34 mouse cellular contexts compared by ENCODE assay signal in the genomic region with DNA sequence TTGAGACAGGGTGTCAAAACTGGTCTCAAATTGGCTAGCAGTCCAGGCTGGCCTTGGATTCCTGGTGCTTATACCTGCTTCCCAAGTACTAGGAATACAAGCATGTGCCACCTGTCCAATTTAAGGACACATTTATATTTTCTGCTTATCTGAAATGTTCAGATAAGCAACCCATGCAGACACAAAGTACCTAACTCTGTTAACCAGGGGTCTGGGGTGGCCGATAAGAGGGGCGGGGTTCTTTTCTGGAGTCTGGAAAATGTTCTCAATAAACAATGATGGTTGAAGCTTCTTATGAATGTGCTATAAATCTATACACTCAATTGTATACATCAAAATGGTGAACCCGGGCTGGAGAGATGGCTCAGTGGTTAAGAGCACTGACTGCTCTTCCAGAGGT. TPM values are rescaled to one million over a fixed set of nuclear protein-coding genes. Genes with fewer than 3 reads are reported as not detected.
DNase-seq lines count a peak whose midpoint lies in the region; ATAC-seq and TF ChIP-seq lines count a peak whose summit lies in the region.
"Had no signal": no experiment of that assay in that cellular context is flagged by ENCODE, and none has a peak within 500 bp of the region (broad histone marks: within the 10 kb centered on the region; RNA-seq: fewer than 3 reads in every experiment).

No protein-coding gene starts in this region.

- peak; percentile 91 for TF ChIP-seq EP300 in liver, postnatal 0 days (IDR thresholded peaks at IDR 0.05; ENCODE audit: low read depth)

- WGBS in liver, embryonic 11.5 days, result 55% methylated on average over 3 of the region's 3 CpGs
- 54% methylated on average over 3 of the region's 3 CpGs for WGBS in liver, postnatal 0 days (ENCODE audit: insufficient replicate concordance)

- no peaks in the 10 kb centered on the region for H3K27me3 ChIP-seq in G1E (ENCODE audit: insufficient read depth, low read length)
- H3K27me3 ChIP-seq in liver, embryonic 11.5 days (replicated peaks; ENCODE audit: control insufficient read depth, insufficient read depth, low read length), result no peaks in the 10 kb centered on the region
- H3K27me3 ChIP-seq in liver, postnatal 0 days (ENCODE audit: insufficient read depth, low read length), result no peaks in the 10 kb centered on the region
- H3K27me3 ChIP-seq: forebrain, embryonic 12.5 days; hindbrain, embryonic 15.5 days; intestine, embryonic 15.5 days; lung, embryonic 15.5 days; neural tube, embryonic 13.5 days had no signal

- no peak overlapping the region for H3K9ac ChIP-seq in liver, embryonic 11.5 days (ENCODE audit: low read depth, low read length)
- H3K9ac ChIP-seq in liver, postnatal 0 days (replicated peaks), result no peak overlapping the region
- H3K9ac ChIP-seq: forebrain, embryonic 12.5 days; hindbrain, embryonic 15.5 days; intestine, embryonic 15.5 days; lung, embryonic 15.5 days; neural tube, embryonic 13.5 days had no signal

- H3K9me3 ChIP-seq in G1E (replicated peaks), result no peaks in the 10 kb centered on the region
- H3K9me3 ChIP-seq in liver, embryonic 11.5 days (ENCODE audit: control insufficient read depth, low read length), result no peaks in the 10 kb centered on the region
- no peaks in the 10 kb centered on the region for H3K9me3 ChIP-seq in liver, postnatal 0 days (ENCODE audit: low read length)
- H3K9me3 ChIP-seq: forebrain, embryonic 12.5 days; hindbrain, embryonic 15.5 days; intestine, embryonic 15.5 days; lung, embryonic 15.5 days; neural tube, embryonic 13.5 days had no signal

- TF ChIP-seq CTCF in G1E (IDR thresholded peaks at IDR 0.05; ENCODE audit: low read depth, low read length), result no peak
- TF ChIP-seq CTCF in liver, postnatal 0 days (IDR thresholded peaks at IDR 0.05; ENCODE audit: low read depth), result no peak

- H3K4me3 ChIP-seq in G1E (ENCODE audit: low read depth, low read length), result no peak overlapping the region
- H3K4me3 ChIP-seq in liver, embryonic 11.5 days (ENCODE audit: low read depth, low read length), result no peak overlapping the region
- no peak overlapping the region for H3K4me3 ChIP-seq in liver, postnatal 0 days (ENCODE audit: low read depth, low read length)
- H3K4me3 ChIP-seq: forebrain, embryonic 12.5 days; hindbrain, embryonic 15.5 days; intestine, embryonic 15.5 days; layer of hippocampus, adult 2 months; lung, embryonic 15.5 days; myocyte; neural tube, embryonic 13.5 days had no signal

- H3K36me3 ChIP-seq in G1E (replicated peaks), result no peaks in the 10 kb centered on the region
- H3K36me3 ChIP-seq in liver, embryonic 11.5 days (ENCODE audit: control insufficient read depth, insufficient read depth, low read length), result no peaks in the 10 kb centered on the region
- H3K36me3 ChIP-seq in liver, postnatal 0 days (replicated peaks; ENCODE audit: insufficient read depth, low read length), result no peaks in the 10 kb centered on the region
- H3K36me3 ChIP-seq: forebrain, embryonic 12.5 days; hindbrain, embryonic 15.5 days; intestine, embryonic 15.5 days; lung, embryonic 15.5 days; neural tube, embryonic 13.5 days had no signal

- H3K4me1 ChIP-seq in G1E (ENCODE audit: insufficient read depth, low read depth, low read length), result peaks cover 29% of the 10 kb centered on the region
- H3K4me1 ChIP-seq in liver, embryonic 11.5 days (replicated peaks; ENCODE audit: control insufficient read depth, insufficient read depth, low read length), result no peaks in the 10 kb centered on the region; the same call in 1 of the 2 replicates
- H3K4me1 ChIP-seq in liver, postnatal 0 days (ENCODE audit: insufficient read depth), result 0 out of 2 replicates have a peak, but pooled peaks cover 2% of the 10 kb centered on the region
- H3K4me1 ChIP-seq: forebrain, embryonic 12.5 days; hindbrain, embryonic 15.5 days; intestine, embryonic 15.5 days; lung, embryonic 15.5 days; neural tube, embryonic 13.5 days had no signal

- no peak overlapping the region for H3K27ac ChIP-seq in liver, embryonic 11.5 days (ENCODE audit: low read depth, low read length)
- H3K27ac ChIP-seq in liver, postnatal 0 days (ENCODE audit: low read depth), result no peak overlapping the region
- H3K27ac ChIP-seq: forebrain, embryonic 12.5 days; hindbrain, embryonic 15.5 days; intestine, embryonic 15.5 days; layer of hippocampus, adult 2 months; lung, embryonic 15.5 days; neural tube, embryonic 13.5 days had no signal

- peak; percentile 54; the same call in 1 of the 2 replicates for ATAC-seq in G1E (ENCODE audit: extremely low read depth, insufficient number of reproducible peaks, low FRiP score, poor library complexity, severe bottlenecking)
- peak; percentile 93 for ATAC-seq in liver, embryonic 11.5 days (replicated peaks; ENCODE audit: low FRiP score)
- ATAC-seq in liver, postnatal 0 days, result peak; percentile 76
- ATAC-seq: CD4-positive, CD25-positive, alpha-beta regulatory T cell, adult 4 months; intestine, embryonic 15.5 days; midbrain, embryonic 16.5 days had no signal

- H3K4me2 ChIP-seq in liver, embryonic 11.5 days, result no peak overlapping the region
- H3K4me2 ChIP-seq in liver, postnatal 0 days (ENCODE audit: low read depth, low read length), result no peak overlapping the region
- H3K4me2 ChIP-seq: forebrain, embryonic 12.5 days; hindbrain, embryonic 15.5 days; intestine, embryonic 15.5 days; lung, embryonic 15.5 days; neural tube, embryonic 13.5 days had no signal

- DNase-seq in G1E (ENCODE audit: low spot score), result peak; percentile 41
- peak; percentile 22 for DNase-seq in c-Kit-positive CD71-negative TER-119-negative erythroid progenitor cells, embryonic 14.5 days (ENCODE audit: low read depth)
- peak; percentile 56 for DNase-seq in liver, embryonic 11.5 days (ENCODE audit: low spot score)
- peak; percentile 67 for DNase-seq in liver, postnatal 0 days
- DNase-seq in cerebellum, adult 8-10 months, result no peak
- DNase-seq in layer of hippocampus, postnatal 10 days (ENCODE audit: low spot score in 2 of 2), result no peak
- no peak for DNase-seq in thymus, adult 18-20 months
- DNase-seq: adrenal gland, adult 2 months; cerebellum, postnatal 10 days; kidney, adult 8-10 months; kidney, postnatal 10 days; lung, postnatal 36 days; right cerebral cortex, adult 18-20 months; right cerebral cortex, postnatal 4 days had no signal

RNA-seq across cellular contexts. Expression of gene Bpifb9b, which starts 19.8 kb away (rescaled TPM):
- not detected in 2 replicates for total RNA-seq in G1E (2014; fragmentation: Nextera tagmentation)
- not detected in 2 replicates for total RNA-seq in G1E (2017)
- polyA plus RNA-seq in G1E (2012), result not detected in 2 replicates
- not detected in 2 replicates for polyA plus RNA-seq in liver, embryonic 11.5 days (2014; fragmentation: Nextera tagmentation; extraction: Ambion mirVana)
- not detected in 2 replicates for polyA plus RNA-seq in liver, postnatal 0 days (2015; fragmentation: Nextera tagmentation; extraction: Ambion mirVana)
- total RNA-seq in layer of hippocampus, postnatal 10 days (2021), result not detected
- total RNA-seq: adrenal gland, adult 2 months; gastrocnemius, adult 18-20 months; hematopoietic stem cell, adult 5-6 weeks; layer of hippocampus, adult 2 months; left cerebral cortex, adult 18-20 months; left cerebral cortex, postnatal 36 days had no signal
- polyA plus RNA-seq: adrenal gland, adult 2 months; CD4-positive, CD25-positive, alpha-beta regulatory T cell, adult 4 months; cortical plate, adult 2 months; embryonic facial prominence, embryonic 11.5 days; forebrain, embryonic 12.5 days; gonadal fat pad, adult 2 months; heart, postnatal 0 days; hindbrain, embryonic 15.5 days; intestine, embryonic 15.5 days; limb, embryonic 14.5 days; lung, embryonic 15.5 days; midbrain, embryonic 16.5 days; myocyte; neural tube, embryonic 13.5 days; stomach, embryonic 16.5 days; urinary bladder, adult 2 months had no signal

RNA-seq across cellular contexts. Expression of gene Cdk5rap1, which starts 46.0 kb away (rescaled TPM):
- total RNA-seq in G1E (2014; fragmentation: Nextera tagmentation), result 20.0 and 24.8 TPM in 2 replicates
- 21.7 and 21.8 TPM in 2 replicates for total RNA-seq in G1E (2017)
- 0.81 and 1.2 TPM in 2 replicates for polyA plus RNA-seq in G1E (2012)
- polyA plus RNA-seq in liver, embryonic 11.5 days (2014; fragmentation: Nextera tagmentation; extraction: Ambion mirVana), result 23.5 and 23.7 TPM in 2 replicates
- 5.1 and 23.7 TPM in 2 replicates for polyA plus RNA-seq in liver, postnatal 0 days (2015; fragmentation: Nextera tagmentation; extraction: Ambion mirVana)
- 10 to 100 TPM; 11.9 to 16.1 TPM for total RNA-seq in layer of hippocampus, postnatal 10 days (2021)

Comparison
In these comparisons a context has a peak if more than half of its experiments do, and no peak if none do; other contexts are left out.
1. DNase-seq: peak in G1E (single experiment), c-Kit-positive CD71-negative TER-119-negative erythroid progenitor cells, embryonic 14.5 days (single experiment), liver, embryonic 11.5 days (single experiment) and liver, postnatal 0 days (single experiment); none in cerebellum, adult 8-10 months (single experiment), layer of hippocampus, postnatal 10 days (0 of 2) and thymus, adult 18-20 months (0 of 2).
2. Peak in every context shown above with its lines, with median percentiles within 50 percentile points of each other: ATAC-seq.